Mouse (Mus musculus) forebrain, embryonic 11.5 days (tissue): Measurements from ENCODE around the gene Pabpn1l. TPM values are rescaled to one million over a fixed set of nuclear protein-coding genes. Genes with fewer than 3 reads are reported as not detected.

ENCODE experiments used
- ATAC-seq: fragments of 200-750 bp; cut with Nextera tagmentation; replicated peaks from 2 replicates; pipeline ENCODE4 v1.8.0; 2017; ENCODE audit warnings: moderate TSS enrichment; ENCODE audit not compliant: low FRiP score
- DNase-seq: peaks from one replicate; pipeline ENCODE4 v3.0.0-alpha.2; 2017; ENCODE audit warnings: low spot score
- H3K27ac ChIP-seq: fragments of 300-500 bp; sonication (generic); 2 replicates; pipeline ENCODE4 v1.5.1; 2014; ENCODE audit warnings: low read depth, low read length
- H3K27me3 ChIP-seq: fragments of 300-500 bp; sonication (generic); 2 replicates; pipeline ENCODE4 v1.6.1; 2014; ENCODE audit warnings: mild to moderate bottlenecking, low read length, mixed read lengths; ENCODE audit not compliant: control insufficient read depth, insufficient read depth
- H3K36me3 ChIP-seq: fragments of 300-500 bp; sonication (generic); 2 replicates; pipeline ENCODE4 v1.6.1; 2014; ENCODE audit warnings: mild to moderate bottlenecking, low read length, moderate library complexity, mixed read lengths; ENCODE audit not compliant: control insufficient read depth, insufficient read depth
- H3K4me1 ChIP-seq: fragments of 300-500 bp; sonication (generic); replicated peaks from 2 replicates; pipeline ENCODE4 v1.6.1; 2014; ENCODE audit warnings: low read length, mixed read lengths; ENCODE audit not compliant: control insufficient read depth, insufficient read depth
- H3K4me2 ChIP-seq: fragments of 300-500 bp; sonication (generic); 2 replicates; pipeline ENCODE4 v1.6.1; 2014; ENCODE audit warnings: low read depth, mild to moderate bottlenecking, low read length, moderate library complexity, mixed read lengths; ENCODE audit not compliant: severe bottlenecking
- H3K4me3 ChIP-seq: fragments of 300-500 bp; sonication (generic); 2 replicates; pipeline ENCODE4 v1.5.1; 2014; ENCODE audit warnings: low read depth, low read length
- H3K9ac ChIP-seq: fragments of 300-500 bp; sonication (generic); 2 replicates; pipeline ENCODE4 v1.6.1; 2014; ENCODE audit warnings: low read length
- H3K9me3 ChIP-seq: fragments of 300-500 bp; sonication (generic); 2 replicates; pipeline ENCODE4 v1.6.1; 2016; ENCODE audit warnings: low read length, mixed read lengths; ENCODE audit not compliant: control insufficient read depth
- WGBS: fragments of 180-500 bp; shearing (Covaris S2); extraction: QIAGEN DNeasy Blood & Tissue Kit; methylation state at CpG from one replicate; pipeline ENCODE4 v1.1.7; 2014; 5-methylcytosine and 5-hydroxymethylcytosine counted together
- polyA plus RNA-seq: library from polyadenylated mRNA; unstranded; fragments of >200 nt; fragmentation: Nextera tagmentation; extraction: Ambion mirVana; gene quantifications from 2 replicates; pipeline ENCODE4 v1.2.1, GENCODE M21; 2014

Pabpn1l gene
- polyA plus RNA-seq, 1 experiment from 2014 or later: not detected

GRCm38 (mm10) chr8:122641406-122641805 is 18.9 kb upstream of the Pabpn1l start:
- Histone ChIP-seq H3K36me3 (no peaks in the 10 kb centered on the region), H3K9me3 (no peaks in the 10 kb centered on the region), H3K4me1 (peaks cover 2% of the 10 kb centered on the region; the same call in 1 of the 2 replicates), H3K4me3 (no peak overlapping the region), H3K27me3 (no peaks in the 10 kb centered on the region), H3K9ac (no peak overlapping the region), H3K4me2 (no peak overlapping the region), H3K27ac (no peak overlapping the region)
- WGBS: 91% methylated on average over 15 of the region's 15 CpGs
- DNase-seq (no peak), ATAC-seq (no peak)

- no peak overlapping the region for H3K27ac ChIP-seq
- H3K4me3 ChIP-seq: no peak overlapping the region
- H3K9me3 ChIP-seq: no peaks in the 10 kb centered on the region
- no peak overlapping the region for H3K9ac ChIP-seq
- H3K36me3 ChIP-seq: no peaks in the 10 kb centered on the region
- DNase-seq (no peak), ATAC-seq (no peak)
- 93% methylated on average over 4 of the region's 4 CpGs for WGBS
- no peaks in the 10 kb centered on the region for H3K27me3 ChIP-seq
- H3K4me2 ChIP-seq: no peak overlapping the region
- peaks cover 2% of the 10 kb centered on the region; the same call in 1 of the 2 replicates for H3K4me1 ChIP-seq
These were observed 18.3 kb upstream of the Pabpn1l start for GRCm38 (mm10) chr8:122640825-122641224.

- 64% methylated on average over 16 of the region's 16 CpGs for WGBS
- Histone ChIP-seq H3K4me2 (no peak overlapping the region), H3K9me3 (no peaks in the 10 kb centered on the region), H3K4me3 (no peak overlapping the region), H3K27me3 (no peaks in the 10 kb centered on the region), H3K36me3 (no peaks in the 10 kb centered on the region), H3K27ac (no peak overlapping the region), H3K4me1 (peaks cover 2% of the 10 kb centered on the region; the same call in 1 of the 2 replicates), H3K9ac (no peak overlapping the region)
- no peak for ATAC-seq
- DNase-seq: no peak
These were observed 17.1 kb upstream of the Pabpn1l start for GRCm38 (mm10) chr8:122639521-122640248.

- Histone ChIP-seq H3K9ac (no peak overlapping the region), H3K4me3 (no peak overlapping the region), H3K36me3 (no peaks in the 10 kb centered on the region), H3K27ac (no peak overlapping the region), H3K4me1 (peaks cover 2% of the 10 kb centered on the region; the same call in 1 of the 2 replicates), H3K27me3 (no peaks in the 10 kb centered on the region), H3K4me2 (no peak overlapping the region), H3K9me3 (no peaks in the 10 kb centered on the region)
- ATAC-seq (no peak), DNase-seq (no peak)
- WGBS: 82% methylated on average over 16 of the region's 16 CpGs
These were observed 16.1 kb upstream of the Pabpn1l start for GRCm38 (mm10) chr8:122638601-122639000.

GRCm38 (mm10) chr8:122637230-122637629 is 14.7 kb upstream of the Pabpn1l start:
- H3K9me3 ChIP-seq: no peaks in the 10 kb centered on the region
- no peak overlapping the region for H3K9ac ChIP-seq
- ATAC-seq: no peak
- H3K4me3 ChIP-seq: no peak overlapping the region
- no peak for DNase-seq
- H3K36me3 ChIP-seq: no peaks in the 10 kb centered on the region
- WGBS: 92% methylated on average over 9 of the region's 9 CpGs
- no peaks in the 10 kb centered on the region for H3K27me3 ChIP-seq
- H3K27ac ChIP-seq: no peak overlapping the region
- peaks cover 2% of the 10 kb centered on the region; the same call in 1 of the 2 replicates for H3K4me1 ChIP-seq
- H3K4me2 ChIP-seq: no peak overlapping the region

GRCm38 (mm10) chr8:122636803-122637175 is 14.2 kb upstream of the Pabpn1l start:
- DNase-seq (no peak), ATAC-seq (no peak)
- no peak overlapping the region for H3K4me3 ChIP-seq
- 83% methylated on average over 9 of the region's 9 CpGs for WGBS
- no peak overlapping the region for H3K27ac ChIP-seq
- H3K9ac ChIP-seq: no peak overlapping the region
- no peaks in the 10 kb centered on the region for H3K27me3 ChIP-seq
- no peaks in the 10 kb centered on the region for H3K36me3 ChIP-seq
- peaks cover 2% of the 10 kb centered on the region; the same call in 1 of the 2 replicates for H3K4me1 ChIP-seq
- no peak overlapping the region for H3K4me2 ChIP-seq
- no peaks in the 10 kb centered on the region for H3K9me3 ChIP-seq

- no peaks in the 10 kb centered on the region for H3K36me3 ChIP-seq
- no peak for ATAC-seq
These were observed 13.6 kb upstream of the Pabpn1l start for GRCm38 (mm10) chr8:122635878-122636802.

GRCm38 (mm10) chr8:122633205-122633604 is 10.7 kb upstream of the Pabpn1l start:
- Histone ChIP-seq H3K36me3 (no peaks in the 10 kb centered on the region), H3K9ac (no peak overlapping the region), H3K4me3 (no peak overlapping the region), H3K4me1 (peaks cover 4% of the 10 kb centered on the region; the same call in 1 of the 2 replicates), H3K27ac (no peak overlapping the region), H3K4me2 (no peak overlapping the region), H3K27me3 (no peaks in the 10 kb centered on the region), H3K9me3 (no peaks in the 10 kb centered on the region)
- ATAC-seq (no peak), DNase-seq (no peak)
- whole genome bisulfite sequencing: 93% methylated on average over 14 of the region's 14 CpGs

More at GRCm38 (mm10) chr8:122635878-122636802, 13.6 kb upstream of the Pabpn1l start:
- peaks cover 2% of the 10 kb centered on the region; the same call in 1 of the 2 replicates for H3K4me1 ChIP-seq
- H3K27me3 ChIP-seq: no peaks in the 10 kb centered on the region
- H3K27ac ChIP-seq: no peak overlapping the region
- no peak for DNase-seq
- H3K4me3 ChIP-seq: no peak overlapping the region
- 80% methylated on average over 14 of the region's 14 CpGs for WGBS
- no peak overlapping the region for H3K4me2 ChIP-seq
- no peaks in the 10 kb centered on the region for H3K9me3 ChIP-seq
- no peak overlapping the region for H3K9ac ChIP-seq
